Mouse (Mus musculus): ENCODE measurements at regions not wholly inside any gene's neighbourhood (a gene's known extent, or its start where the extent isn't known, plus 50 kb on each side); places are given as distances from the start of the nearest gene placed in this dataset.
"Not testable (repeated sequence)": the region's sequence is repeated elsewhere in the genome, so short reads cannot be mapped to it uniquely, and the experiment has no call there.

DNA sequence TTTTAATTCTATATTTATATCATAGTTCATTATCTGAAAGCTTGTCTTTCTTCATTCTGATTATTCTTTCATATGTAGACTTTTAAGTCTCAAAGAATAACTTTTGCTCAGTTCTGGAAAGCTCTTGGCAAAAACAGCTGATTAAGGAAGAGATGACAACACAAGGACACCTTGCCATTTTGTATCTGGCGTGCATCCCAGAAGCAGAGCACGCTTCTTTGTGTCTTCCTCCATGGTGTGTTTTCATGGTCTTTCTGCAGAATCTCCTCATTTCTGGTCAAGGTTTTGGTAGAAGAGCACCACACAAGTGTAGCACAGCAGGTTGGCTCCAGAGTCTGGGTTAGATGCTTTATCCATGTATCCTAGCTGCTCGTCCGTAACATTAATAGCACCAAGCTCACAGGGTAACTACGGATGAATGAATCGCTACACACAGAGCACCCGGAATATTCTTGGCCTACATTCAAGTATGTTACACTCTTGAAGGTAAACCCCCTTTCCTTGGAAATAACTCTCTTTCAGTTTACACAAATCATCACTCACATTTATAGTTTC is 148.9 kb upstream of the Ddhd1 start:
- DNase-seq (ENCODE audit: low spot score): no peak

DNA sequence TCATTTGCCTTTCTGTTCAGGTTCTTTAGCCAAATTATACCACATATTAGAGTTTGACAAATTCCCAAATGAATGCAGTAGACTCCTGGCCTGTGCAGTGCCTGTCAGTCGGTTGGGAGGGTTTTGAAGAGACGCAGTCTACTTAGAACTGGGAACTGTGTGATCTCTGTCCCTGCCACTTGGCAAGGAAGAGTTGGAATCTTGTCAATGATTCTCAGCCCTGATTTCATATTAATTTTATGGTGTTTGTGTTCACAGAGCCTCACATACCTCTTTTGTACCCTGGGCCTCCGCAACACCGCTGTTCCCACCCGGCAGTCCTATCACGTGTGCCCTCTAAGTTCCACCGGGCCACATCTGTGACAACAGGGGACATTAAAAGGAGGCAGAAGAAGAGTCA is 149.8 kb upstream of the Ddhd1 start:
- no peak for DNase-seq (ENCODE audit: low spot score)

DNA sequence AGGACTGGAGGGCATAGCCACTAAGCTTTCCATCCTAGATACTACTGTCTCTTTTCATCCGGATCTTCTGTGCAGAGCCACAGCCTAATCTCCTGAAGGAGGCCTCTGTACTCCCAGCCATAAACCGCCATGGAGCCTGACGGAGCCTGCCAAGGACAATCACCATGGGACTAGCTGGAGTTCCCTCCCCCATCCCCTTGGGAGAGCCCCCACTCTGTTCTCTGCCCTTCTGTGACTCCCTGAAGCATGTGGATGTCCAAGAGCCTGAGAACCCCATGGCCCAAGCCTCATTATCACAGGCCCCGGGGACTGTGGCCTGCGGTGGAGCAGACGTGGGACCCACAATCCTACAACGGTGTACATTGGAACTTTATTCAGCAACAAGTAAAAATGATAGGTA is 151.5 kb upstream of the Ddhd1 start:
- no peak for DNase-seq (ENCODE audit: low spot score)

DNA sequence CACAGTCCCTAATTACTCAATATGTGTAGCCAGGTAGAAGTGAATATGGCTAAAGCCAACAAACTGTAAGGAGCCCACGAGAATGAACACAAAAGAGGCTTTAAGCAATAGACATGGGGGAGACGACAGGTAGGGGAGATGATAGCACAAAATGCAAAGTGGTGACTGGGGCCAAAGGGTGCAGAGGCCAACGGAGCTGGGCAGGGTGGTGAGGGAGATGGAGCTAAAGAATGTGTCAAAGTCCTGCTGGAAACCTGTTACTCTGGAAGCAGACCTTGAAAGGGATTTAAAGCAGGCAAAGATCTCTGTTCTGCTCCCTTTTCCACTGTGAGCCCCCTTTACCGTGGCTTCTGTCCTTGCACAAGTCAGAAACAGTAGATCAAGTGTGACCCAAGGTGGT is 152.2 kb upstream of the Ddhd1 start:
- no peak for DNase-seq (ENCODE audit: low spot score)

DNA sequence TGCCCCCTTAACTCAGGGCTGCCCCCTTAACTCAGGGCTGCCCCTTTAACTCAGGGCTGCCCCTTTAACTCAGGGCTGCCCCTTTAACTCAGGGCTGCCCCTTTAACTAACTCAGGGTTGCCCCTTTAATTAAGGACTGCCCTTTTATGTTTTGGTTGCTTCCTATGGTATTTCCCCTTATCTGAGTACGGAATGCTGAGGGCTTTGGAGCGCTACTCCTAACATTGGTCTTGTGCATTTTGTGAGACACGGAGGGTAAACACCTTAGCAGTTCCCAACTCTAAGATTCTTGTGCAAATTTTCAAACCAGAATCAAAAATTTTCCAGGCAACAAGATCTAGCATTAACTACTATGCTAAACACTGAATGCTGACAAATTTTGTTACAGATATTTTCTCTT is 152.7 kb upstream of the Ddhd1 start:
- no peak for DNase-seq (ENCODE audit: low spot score)

DNA sequence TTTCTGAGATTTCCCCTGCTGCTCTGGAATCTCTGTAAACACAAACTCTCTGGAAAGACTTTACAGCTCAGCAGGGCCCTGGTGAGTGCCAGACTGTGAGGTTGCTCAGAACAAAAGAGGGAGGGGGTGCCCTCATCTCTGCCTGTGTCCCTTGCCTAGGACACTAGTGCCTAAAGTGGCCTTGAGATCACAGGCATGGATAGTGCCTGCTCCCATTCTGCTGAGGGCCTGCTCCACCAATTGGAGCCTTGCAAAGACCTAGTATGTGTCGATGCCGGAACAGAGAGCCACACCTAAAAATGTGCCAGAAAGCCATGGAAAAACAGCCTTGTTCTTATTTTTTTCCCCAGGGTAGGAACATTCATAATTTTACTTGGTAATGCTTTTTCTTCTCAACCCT is 157.7 kb upstream of the Ddhd1 start:
- DNase-seq (ENCODE audit: low spot score): no peak

DNA sequence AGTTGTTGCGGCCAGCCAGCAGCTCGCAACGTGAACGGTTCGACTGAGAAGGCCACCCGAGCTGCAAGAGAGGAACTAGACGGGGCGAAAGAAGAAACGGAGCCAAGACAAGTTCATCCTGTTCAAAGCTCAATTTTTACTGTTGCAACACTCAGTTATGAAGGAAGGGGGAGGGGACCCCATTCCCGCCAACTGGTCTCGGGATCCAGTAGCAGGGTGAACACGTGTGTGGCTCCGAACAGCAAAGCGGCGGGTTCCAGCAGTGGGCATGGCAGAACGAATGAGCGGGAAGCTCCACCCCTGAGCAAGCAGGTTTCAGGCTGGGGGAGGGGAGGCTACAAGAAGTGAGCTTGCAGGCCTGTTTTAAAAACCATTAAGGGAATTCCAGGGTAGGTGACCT is 158.7 kb upstream of the Ddhd1 start:
- DNase-seq (ENCODE audit: low spot score): not testable (repeated sequence)

DNA sequence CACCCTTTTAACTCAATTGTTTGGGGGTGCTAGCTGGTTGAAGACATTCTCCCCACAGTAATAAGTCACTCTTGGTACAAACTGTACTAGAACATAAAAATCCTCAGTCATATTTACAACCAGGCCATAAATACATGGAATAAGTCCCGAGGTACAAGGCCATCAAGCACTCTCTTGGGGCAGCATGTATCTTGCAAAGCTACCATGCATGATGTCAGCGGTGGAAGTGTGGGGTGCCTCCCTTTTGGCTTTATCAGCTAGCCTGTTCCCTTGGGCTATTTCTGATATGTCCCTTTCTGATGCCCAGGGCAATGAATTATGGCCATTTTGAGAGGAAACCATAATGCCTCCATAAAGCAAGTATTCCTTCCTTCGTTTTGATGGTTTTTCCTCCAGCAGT is 159.8 kb upstream of the Ddhd1 start:
- DNase-seq (ENCODE audit: low spot score): no peak

DNA sequence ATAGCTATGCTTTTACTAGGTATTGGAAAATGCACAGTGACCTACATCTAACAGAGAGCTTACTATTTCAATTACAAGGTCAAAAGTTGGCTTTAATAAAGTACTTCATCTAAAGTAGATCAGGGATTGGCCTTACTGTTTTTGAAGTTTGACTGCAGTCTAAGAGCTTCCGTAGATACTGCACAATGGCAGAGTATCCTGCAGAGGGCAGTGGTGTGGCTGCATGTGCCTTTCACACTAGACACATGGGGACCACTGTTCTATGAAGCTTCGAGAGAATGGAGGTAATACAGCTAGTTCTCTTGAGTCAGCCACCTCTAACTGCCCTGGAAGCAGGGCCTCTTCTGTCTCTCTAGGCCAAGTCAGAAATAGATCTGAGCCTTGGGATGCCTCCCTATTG is 166.7 kb upstream of the Ddhd1 start:
- DNase-seq (ENCODE audit: low spot score): peak; percentile 17

DNA sequence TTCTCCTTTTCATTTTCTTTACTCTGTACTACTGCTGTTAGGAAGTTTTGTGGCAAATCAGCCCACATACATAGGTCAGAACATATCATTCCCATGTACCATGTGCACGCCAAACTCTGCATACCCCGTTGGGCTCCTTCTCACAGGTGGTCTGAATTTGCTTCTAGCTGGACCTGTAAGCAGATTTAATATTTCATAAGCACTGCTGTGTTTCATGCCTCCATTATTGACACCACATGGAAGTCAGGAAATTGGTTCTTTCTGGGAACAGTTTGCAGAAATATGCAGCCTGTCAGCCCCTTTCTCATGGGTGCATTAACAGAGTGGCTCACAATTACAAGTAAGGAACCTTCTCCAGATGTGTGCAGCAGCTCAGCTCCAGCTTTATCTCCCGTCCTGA is 168.1 kb upstream of the Ddhd1 start:
- DNase-seq (ENCODE audit: low spot score): peak; percentile 9

DNA sequence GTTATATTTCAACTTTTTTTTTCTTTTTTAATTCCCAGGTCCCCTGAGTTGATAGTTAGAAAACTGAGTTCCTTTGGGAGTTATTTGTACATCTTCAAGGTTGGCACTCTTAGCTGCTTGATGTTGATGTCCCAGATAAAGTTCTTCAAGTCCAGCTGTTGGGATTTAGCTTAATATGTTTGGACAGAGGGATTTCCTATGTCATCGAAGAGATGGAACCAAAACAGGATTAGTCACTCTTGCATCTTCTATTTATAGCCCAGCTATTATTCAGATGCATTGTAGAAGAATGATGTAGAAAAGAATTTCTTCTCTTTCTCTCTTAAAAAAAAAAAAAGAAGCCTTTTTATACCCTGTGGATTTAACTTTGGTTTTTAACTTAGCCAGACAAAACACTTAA is 169.2 kb upstream of the Ddhd1 start:
- no peak for DNase-seq (ENCODE audit: low spot score)

DNA sequence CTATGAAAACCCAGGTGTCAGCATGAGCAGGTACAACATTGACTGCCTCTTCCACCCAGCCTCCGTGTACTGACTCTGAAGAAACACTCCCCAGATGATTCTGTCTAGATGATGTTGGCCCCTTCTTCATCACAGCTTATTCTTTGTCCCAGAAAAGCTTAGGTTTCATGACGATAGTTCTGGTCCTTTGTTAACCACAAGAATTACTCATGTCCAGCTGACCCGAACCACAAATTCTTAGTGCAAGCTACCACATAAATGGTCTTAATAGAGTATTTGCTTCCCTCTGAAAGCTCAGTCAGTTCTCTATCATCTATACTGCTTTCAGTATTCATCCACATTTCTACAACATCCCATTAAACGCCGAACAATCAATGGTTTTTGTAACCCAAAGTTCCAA is 172.5 kb upstream of the Ddhd1 start:
- DNase-seq (ENCODE audit: low spot score): no peak

DNA sequence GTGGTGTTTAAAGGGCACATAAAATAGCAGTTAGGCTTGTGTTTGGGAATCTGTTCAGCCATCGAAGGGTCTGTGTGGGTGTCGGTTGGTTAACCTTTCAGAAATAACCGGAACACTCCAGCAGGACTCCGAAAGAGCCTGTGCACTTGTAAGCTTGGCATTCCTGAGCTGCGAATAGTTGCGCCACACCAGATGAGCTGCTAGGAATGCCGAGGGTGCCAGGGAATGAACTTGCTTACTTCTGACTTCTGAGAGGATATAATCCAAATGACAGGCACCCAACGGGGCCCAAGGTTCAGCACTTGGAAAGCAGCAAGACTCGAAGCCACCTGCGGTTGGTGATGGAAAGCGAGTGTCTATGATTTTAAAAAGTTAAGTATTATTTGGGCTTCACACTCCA is 179.1 kb upstream of the Ddhd1 start:
- no peak for DNase-seq (ENCODE audit: low spot score)

DNA sequence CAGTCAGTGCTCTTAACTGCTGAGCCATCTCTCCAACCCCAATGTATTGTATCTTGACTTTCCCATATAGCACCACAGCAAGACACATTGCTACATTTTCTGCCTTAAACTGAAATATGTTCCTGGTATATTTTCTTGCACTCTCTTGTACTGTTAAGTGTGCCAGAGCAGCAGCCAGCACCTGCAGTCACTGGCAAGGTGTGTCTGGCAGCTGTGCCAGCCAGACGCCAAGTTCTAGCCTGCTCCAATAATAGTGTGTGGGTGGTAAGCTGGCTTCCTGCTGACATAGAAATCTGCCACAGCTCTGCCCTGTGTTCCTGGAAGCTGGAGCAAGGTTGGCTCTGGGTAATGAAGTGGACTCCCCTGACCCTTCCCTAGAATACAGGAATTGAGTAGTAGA is 185.9 kb upstream of the Ddhd1 start:
- DNase-seq (ENCODE audit: low spot score): no peak

DNA sequence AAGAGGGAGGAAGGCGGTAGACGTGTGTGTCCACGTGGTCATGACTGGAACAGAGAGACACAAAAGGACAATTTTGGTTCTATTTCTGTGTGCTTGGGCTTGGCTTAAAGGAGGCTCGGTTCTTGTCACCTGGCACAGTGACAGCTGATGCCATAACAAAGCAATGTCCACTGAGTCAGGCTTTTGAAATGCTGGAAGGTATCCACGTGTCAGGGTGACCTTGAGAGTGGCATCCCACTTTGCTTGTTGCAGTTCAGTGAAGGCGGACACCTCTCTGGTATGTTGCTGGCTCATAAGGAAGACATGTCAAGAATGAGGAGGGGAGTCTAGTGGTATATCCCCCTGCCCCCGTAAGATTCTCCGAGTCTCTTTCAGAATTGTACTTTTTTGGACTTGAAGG is 192.6 kb upstream of the Ddhd1 start:
- no peak for DNase-seq (ENCODE audit: low spot score)

DNA sequence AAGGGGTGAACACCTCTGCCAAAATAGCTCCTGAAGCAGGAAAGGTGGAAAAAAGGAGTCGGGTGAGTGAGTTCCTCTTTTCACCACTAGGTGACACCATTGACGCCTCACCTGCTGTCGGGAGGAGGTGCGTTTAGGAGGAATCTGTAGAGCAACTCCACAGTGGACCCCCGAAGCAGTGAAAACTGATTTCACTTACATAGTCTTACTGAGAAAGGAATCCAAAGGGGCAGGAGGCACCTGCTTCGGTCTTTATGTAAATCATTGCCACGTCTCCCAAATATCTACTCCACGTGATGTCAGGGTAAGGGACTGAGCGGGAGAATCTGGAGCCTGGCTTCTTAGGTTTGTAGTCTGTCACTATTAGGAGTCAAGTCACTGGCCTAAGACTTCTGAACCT is 220.5 kb upstream of the Ddhd1 start:
- peak; percentile 73 for DNase-seq (ENCODE audit: low spot score)

DNA sequence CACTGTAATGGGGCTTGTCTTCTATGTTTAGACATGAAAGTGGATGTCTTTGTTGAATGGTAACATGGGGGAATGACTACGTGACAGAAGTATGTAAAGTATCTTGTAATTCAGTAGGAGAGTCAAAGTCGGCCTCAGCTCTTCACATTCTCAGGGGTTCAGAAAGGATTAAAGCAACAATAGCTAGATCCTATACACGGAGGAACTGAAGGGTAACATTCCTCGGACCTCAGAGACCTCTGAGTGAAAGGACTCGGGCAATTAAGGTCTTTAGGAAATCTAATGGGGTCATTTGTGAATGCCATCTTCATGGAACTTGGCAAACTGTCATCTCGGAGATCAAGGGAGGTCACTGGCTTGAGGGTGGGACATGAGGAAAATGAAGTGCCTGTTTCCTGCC is 262.8 kb upstream of the Ddhd1 start:
- peak; percentile 61 for DNase-seq (ENCODE audit: low spot score)

DNA sequence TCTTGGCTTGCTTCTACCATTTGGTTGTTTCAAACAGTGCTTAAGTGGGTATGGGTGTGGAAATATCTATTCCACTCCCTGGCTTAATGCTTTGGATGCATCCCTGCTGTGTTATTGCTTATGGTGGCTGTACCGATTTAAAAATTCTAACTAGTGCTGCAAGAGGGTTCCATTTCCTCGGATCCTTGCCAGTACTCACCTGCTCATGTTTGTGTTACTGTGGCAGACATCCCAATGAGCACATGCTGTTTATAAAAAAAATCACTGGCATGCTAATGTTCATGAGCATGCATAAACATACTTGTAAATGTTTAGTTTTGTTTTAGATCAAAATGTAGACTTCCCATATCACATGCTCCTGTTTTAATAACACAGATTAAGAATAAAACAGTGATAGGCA is 285.6 kb upstream of the Ddhd1 start:
- no peak for DNase-seq (ENCODE audit: low spot score)

DNA sequence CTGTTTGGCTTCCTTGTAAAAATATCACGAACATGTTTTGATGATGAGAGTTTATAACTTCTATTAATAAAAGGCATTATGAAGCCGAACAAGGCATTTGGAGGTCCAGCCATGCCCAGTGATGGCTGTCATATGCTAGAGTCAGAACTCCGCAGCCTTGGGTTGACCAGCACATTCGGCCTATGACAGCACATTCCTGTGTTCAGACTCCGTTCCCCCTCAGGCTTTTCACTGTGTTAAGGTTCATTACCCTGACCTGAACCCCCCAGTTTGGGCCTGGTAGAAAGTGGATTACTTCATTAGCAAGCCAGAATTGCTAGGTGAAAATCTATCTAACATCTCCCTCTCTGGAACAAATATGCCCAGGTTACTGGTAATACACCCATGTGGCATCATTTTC is 286.2 kb upstream of the Ddhd1 start:
- DNase-seq (ENCODE audit: low spot score): peak; percentile 2

DNA sequence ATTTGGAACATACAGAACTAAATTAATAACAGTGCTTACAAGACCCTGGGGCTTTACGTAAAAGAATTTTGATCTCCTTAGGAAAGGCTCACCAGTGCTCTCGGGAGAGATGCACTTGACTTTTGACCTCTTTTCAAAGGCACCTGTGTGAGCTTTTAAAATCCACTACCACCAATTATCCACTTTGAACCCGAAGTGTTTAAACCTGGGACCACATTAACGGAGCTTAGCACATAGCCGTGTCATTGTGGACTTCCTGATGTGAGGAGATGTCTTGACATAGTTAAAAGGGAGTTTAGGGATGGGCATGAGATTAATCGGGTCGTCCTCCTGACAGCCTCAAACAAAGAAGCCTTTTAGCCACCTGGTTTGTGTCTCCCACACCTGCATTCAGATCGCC is 286.6 kb upstream of the Ddhd1 start:
- DNase-seq (ENCODE audit: low spot score): peak; percentile 18

DNA sequence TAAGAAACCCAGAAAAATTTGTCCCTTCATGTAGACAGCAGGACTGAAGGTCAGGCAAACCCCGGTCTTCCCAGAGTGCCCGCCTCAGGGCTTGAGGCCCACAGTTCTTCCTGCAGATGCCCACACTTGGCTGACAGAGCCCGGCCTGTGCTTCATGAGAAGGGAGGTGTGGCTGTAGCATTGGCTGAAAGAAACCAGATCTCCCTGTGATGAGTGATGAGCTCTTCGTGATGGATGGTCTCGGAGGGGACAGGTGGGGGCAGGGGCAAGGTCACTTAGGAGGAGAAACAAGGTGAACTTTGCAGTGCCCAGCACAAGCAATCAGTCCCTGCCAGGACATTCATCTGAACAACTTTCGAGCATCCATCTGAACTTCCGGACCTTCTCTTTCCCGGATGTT is 298.7 kb upstream of the Ddhd1 start:
- DNase-seq (ENCODE audit: low spot score): peak; percentile 44

DNA sequence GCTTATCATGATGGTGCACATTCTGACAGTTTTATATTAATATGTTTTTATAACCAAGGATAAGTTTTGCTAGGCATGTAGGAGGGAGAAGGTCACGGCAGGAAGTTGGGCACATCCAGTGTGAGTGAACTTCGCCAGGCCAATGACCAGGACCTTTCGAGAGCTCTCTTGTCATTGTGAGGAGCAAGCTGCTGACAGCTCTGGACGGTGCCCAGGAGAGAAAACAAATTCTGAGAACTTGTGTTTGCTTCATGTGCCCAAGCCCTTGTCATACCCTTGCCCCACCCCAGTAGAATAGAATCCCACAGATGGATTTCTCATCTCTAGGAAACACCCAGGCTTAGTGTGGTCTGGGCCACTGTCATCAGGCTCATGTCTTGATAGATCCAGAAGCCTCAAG is 304.5 kb upstream of the Ddhd1 start:
- no peak for DNase-seq (ENCODE audit: low spot score)

DNA sequence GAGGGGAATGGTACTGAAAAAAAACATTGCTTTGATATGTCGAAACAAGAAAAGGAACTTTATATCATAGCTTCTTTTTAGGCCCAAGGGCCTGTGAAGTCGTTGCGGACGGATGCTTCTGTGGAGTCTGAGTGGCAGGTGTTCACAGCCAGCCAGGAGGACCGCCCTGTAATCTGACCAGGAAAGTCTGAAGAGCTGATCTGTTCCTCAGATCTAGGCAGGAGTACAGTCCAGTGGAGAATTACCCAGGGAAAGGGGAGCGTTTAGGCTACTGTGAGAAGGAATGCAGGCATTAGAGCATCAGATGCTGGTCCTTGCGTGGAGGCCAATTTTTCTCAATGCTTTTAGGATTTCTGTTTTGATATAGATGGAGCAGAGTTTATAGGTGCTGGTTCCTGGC is 306.1 kb upstream of the Ddhd1 start:
- no peak for DNase-seq (ENCODE audit: low spot score)

DNA sequence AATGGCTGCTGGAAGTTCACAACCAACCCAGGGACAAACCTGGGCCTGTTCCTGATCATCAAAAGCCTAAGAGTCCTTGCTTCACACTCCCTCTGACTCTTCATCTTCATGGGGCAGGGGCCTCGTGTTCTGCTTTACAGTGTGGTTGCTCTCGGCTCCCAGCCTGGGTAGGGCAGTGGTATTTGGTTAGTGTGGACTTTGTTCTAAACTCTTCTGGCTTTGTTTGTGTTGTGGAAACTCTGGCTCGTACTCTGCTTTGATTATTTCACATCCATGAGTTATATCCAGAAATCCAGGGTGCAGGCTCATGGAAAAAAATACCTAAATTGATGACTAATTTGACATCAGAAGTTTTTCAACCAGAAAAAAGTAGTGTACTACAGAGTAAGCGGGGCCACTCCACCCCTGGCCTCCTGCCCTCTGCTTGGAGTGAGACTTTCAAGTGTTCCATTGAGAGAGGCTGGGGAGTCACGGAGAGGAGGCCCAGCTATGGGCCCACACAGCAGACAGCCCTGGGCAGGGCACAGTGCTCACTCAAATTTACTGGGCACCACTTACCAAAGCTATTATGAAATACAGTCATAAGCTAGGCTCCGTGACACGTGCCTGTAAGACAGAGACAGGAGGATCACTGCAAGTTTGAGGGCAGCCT is 325.4 kb upstream of the Ddhd1 start:
- no peak for DNase-seq (ENCODE audit: low spot score)
